Mouse (Mus musculus) spleen, adult 2 months (tissue): Measurements from ENCODE around the gene Sorcs1. TPM values are rescaled to one million over a fixed set of nuclear protein-coding genes. Genes with fewer than 3 reads are reported as not detected.

ENCODE experiments used
- DNase-seq, 2 experiments: peaks; one replicate each; pipeline versions ENCODE4 v3.0.0 to v3.0.0-alpha.2; 2012 to 2021; ENCODE audit warnings: low spot score in 2 of 2, low read depth in 1 of 2
- H3K27ac ChIP-seq: fragments of 200-500 bp; 2 replicates; pipeline ENCODE4 v1.5.1; 2012; ENCODE audit warnings: low read length, inconsistent platforms; ENCODE audit not compliant: insufficient read depth
- H3K27me3 ChIP-seq: fragments of 200-500 bp; 2 replicates; pipeline ENCODE4 v1.6.1; 2012; ENCODE audit warnings: mild to moderate bottlenecking, moderate library complexity, low read length, inconsistent platforms; ENCODE audit not compliant: control insufficient read depth, insufficient read depth
- H3K36me3 ChIP-seq: fragments of 200-500 bp; 2 replicates; pipeline ENCODE4 v1.6.1; 2012; ENCODE audit warnings: mild to moderate bottlenecking, low read length, inconsistent platforms; ENCODE audit not compliant: control insufficient read depth, insufficient read depth
- H3K4me1 ChIP-seq: fragments of 200-500 bp; 2 replicates; pipeline ENCODE4 v1.6.1; 2011; ENCODE audit warnings: inconsistent platforms; ENCODE audit not compliant: control insufficient read depth, insufficient read depth, insufficient read length
- H3K4me3 ChIP-seq: fragments of 200-500 bp; 2 replicates; pipeline ENCODE4 v1.5.1; 2011; ENCODE audit warnings: mild to moderate bottlenecking, inconsistent platforms; ENCODE audit not compliant: insufficient read depth, insufficient read length; ENCODE audit errors: extremely low read depth
- CTCF ChIP-seq: fragments of 200-500 bp; IDR thresholded peaks from 2 replicates; pipeline ENCODE4 v1.5.1; 2011; ENCODE audit warnings: mild to moderate bottlenecking, inconsistent platforms; ENCODE audit not compliant: insufficient read depth, insufficient read length, insufficient replicate concordance; ENCODE audit errors: extremely low read depth
- POLR2A ChIP-seq: fragments of 200-500 bp; IDR thresholded peaks from 2 replicates; pipeline ENCODE4 v1.6.1; 2011; ENCODE audit warnings: low read depth, low read length, inconsistent platforms
- WGBS: fragments of 180-500 bp; shearing (Covaris S2); methylation state at CpG from one replicate; pipeline ENCODE4 v1.1.7; 2018; 5-methylcytosine and 5-hydroxymethylcytosine counted together
- polyA plus RNA-seq: library from polyadenylated mRNA; depleted of rRNA; stranded (reverse); fragments of >200 nt; gene quantifications from 2 replicates; pipeline ENCODE4 v1.2.3, GENCODE M21; 2012

Sorcs1 gene
- polyA plus RNA-seq, 1 experiment = 0.08 TPM

- 75% methylated on average over 6 of the region's 6 CpGs for WGBS
- H3K27ac ChIP-seq = no peak overlapping the region
- no peaks in the 10 kb centered on the region for H3K4me1 ChIP-seq
- no peaks in the 10 kb centered on the region for H3K27me3 ChIP-seq
- TF ChIP-seq CTCF = no peak
- TF ChIP-seq POLR2A = no peak
- DNase-seq = no peak
- H3K36me3 ChIP-seq = no peaks in the 10 kb centered on the region
- H3K4me3 ChIP-seq = no peak overlapping the region
Observed at GRCm38 (mm10) chr19:50151111-50151510, 527.3 kb downstream of the Sorcs1 start.

GRCm38 (mm10) chr19:50145919-50146318 is 532.5 kb downstream of the Sorcs1 start:
- DNase-seq = no peak
- TF ChIP-seq CTCF (no peak), POLR2A (no peak)
- Histone ChIP-seq H3K4me1 (no peaks in the 10 kb centered on the region), H3K36me3 (no peaks in the 10 kb centered on the region), H3K4me3 (no peak overlapping the region), H3K27ac (no peak overlapping the region), H3K27me3 (no peaks in the 10 kb centered on the region)
- 34% methylated on average over 3 of the region's 3 CpGs for WGBS

- no peak for DNase-seq
- H3K4me1 ChIP-seq = no peaks in the 10 kb centered on the region
- no peaks in the 10 kb centered on the region for H3K27me3 ChIP-seq
- H3K4me3 ChIP-seq = no peak overlapping the region
- 73% methylated on average over 8 of the region's 8 CpGs for WGBS
- H3K27ac ChIP-seq = no peak overlapping the region
- TF ChIP-seq CTCF (no peak), POLR2A (no peak)
- no peaks in the 10 kb centered on the region for H3K36me3 ChIP-seq
Observed at GRCm38 (mm10) chr19:50141853-50142252, 536.6 kb downstream of the Sorcs1 start.

- Histone ChIP-seq H3K36me3 (no peaks in the 10 kb centered on the region), H3K4me3 (no peak overlapping the region), H3K27ac (no peak overlapping the region), H3K27me3 (no peaks in the 10 kb centered on the region), H3K4me1 (no peaks in the 10 kb centered on the region)
- DNase-seq = no peak
- WGBS = 71% methylated on average over 1 of the region's 1 CpGs
- TF ChIP-seq CTCF (no peak), POLR2A (no peak)
Observed at GRCm38 (mm10) chr19:50134656-50135055, 543.8 kb downstream of the Sorcs1 start.

GRCm38 (mm10) chr19:50105842-50106585 is 572.4 kb downstream of the Sorcs1 start:
- no peak overlapping the region for H3K27ac ChIP-seq
- 82% methylated on average over 4 of the region's 4 CpGs for WGBS
- H3K27me3 ChIP-seq = no peaks in the 10 kb centered on the region
- H3K4me3 ChIP-seq = no peak overlapping the region
- no peaks in the 10 kb centered on the region for H3K36me3 ChIP-seq
- TF ChIP-seq POLR2A = no peak
- no peak for TF ChIP-seq CTCF
- H3K4me1 ChIP-seq = no peaks in the 10 kb centered on the region
- DNase-seq = no peak
